Mouse (Mus musculus): ENCODE measurements at regions not wholly inside any gene's neighbourhood (a gene's known extent, or its start where the extent isn't known, plus 50 kb on each side); places are given as distances from the start of the nearest gene placed in this dataset.

DNA sequence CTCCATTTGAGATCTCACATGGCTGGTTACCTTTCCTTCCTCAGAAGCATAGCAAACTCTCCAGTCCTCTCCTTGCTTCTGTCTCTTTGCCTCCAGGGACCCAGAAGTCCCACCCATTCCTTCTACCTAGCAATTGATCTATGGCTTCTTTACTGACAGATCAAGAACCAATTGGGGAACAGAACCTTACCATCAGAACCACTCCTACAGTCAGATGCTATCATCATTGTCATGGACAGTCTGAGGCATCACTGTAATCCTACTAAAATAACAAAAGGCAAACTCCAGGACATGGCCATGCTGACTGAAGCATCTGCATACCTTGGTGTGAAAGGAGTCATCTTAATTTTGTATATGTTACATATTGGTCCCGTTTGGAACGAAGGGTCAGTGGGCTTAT lies 401.9 kb upstream of the Ubash3b start:
- Histone ChIP-seq H3K4me1 (replicated peaks; ENCODE audit: control insufficient read depth, insufficient read depth, low read length) (no peaks in the 10 kb centered on the region), H3K27me3 (ENCODE audit: control insufficient read depth, insufficient read depth, low read length) (no peaks in the 10 kb centered on the region), H3K36me3 (ENCODE audit: control insufficient read depth, insufficient read depth, low read length) (no peaks in the 10 kb centered on the region), H3K4me3 (ENCODE audit: control insufficient read depth, insufficient read depth, low read length) (no peak overlapping the region), H3K27ac (ENCODE audit: control insufficient read depth, insufficient read depth, low read length) (no peak overlapping the region)
- no peak for DNase-seq
- no peak for TF ChIP-seq POLR2A (IDR thresholded peaks at IDR 0.05; ENCODE audit: control insufficient read depth, extremely low read depth, insufficient read depth, low read length, poor library complexity)
- no peak for TF ChIP-seq CTCF (IDR thresholded peaks at IDR 0.05; ENCODE audit: borderline replicate concordance, control insufficient read depth, extremely low read depth, insufficient read depth, low read length, poor library complexity)
- 92% methylated on average over 2 of the region's 2 CpGs for WGBS

DNA sequence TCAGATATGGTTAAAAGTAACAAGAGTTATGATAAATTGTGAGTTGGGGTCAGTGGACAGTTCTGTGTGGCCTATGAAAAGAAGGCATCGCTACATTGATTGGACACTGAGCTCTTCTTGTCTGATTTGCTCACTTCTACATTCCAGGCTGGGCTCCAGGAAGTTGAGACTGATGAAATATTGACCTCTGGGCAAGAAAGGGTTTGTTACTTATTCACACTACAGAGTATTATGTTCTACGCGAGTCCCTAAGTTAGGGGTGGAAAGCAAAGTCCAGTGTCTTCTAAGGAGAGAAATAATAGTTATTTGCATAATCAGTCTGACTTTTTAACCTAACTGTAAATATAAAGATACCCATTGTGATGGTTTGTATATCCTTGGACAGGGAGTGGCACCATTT lies 397.0 kb upstream of the Ubash3b start:
- Histone ChIP-seq H3K4me1 (replicated peaks; ENCODE audit: control insufficient read depth, insufficient read depth, low read length) (no peaks in the 10 kb centered on the region), H3K36me3 (ENCODE audit: control insufficient read depth, insufficient read depth, low read length) (no peaks in the 10 kb centered on the region), H3K27ac (ENCODE audit: control insufficient read depth, insufficient read depth, low read length) (no peak overlapping the region), H3K4me3 (ENCODE audit: control insufficient read depth, insufficient read depth, low read length) (no peak overlapping the region), H3K27me3 (ENCODE audit: control insufficient read depth, insufficient read depth, low read length) (no peaks in the 10 kb centered on the region)
- TF ChIP-seq CTCF (IDR thresholded peaks at IDR 0.05; ENCODE audit: borderline replicate concordance, control insufficient read depth, extremely low read depth, insufficient read depth, low read length, poor library complexity): no peak
- no peak for TF ChIP-seq POLR2A (IDR thresholded peaks at IDR 0.05; ENCODE audit: control insufficient read depth, extremely low read depth, insufficient read depth, low read length, poor library complexity)
- over 99% methylated on average over 3 of the region's 3 CpGs for WGBS
- DNase-seq: no peak

GRCm38 (mm10) chr9:41556888-41557287 lies 395.4 kb upstream of the Ubash3b start:
- DNase-seq: no peak
- 90% methylated on average over 4 of the region's 4 CpGs for WGBS
- Histone ChIP-seq H3K27ac (ENCODE audit: control insufficient read depth, insufficient read depth, low read length) (no peak overlapping the region), H3K4me3 (ENCODE audit: control insufficient read depth, insufficient read depth, low read length) (no peak overlapping the region), H3K36me3 (ENCODE audit: control insufficient read depth, insufficient read depth, low read length) (no peaks in the 10 kb centered on the region), H3K27me3 (ENCODE audit: control insufficient read depth, insufficient read depth, low read length) (no peaks in the 10 kb centered on the region), H3K4me1 (replicated peaks; ENCODE audit: control insufficient read depth, insufficient read depth, low read length) (no peaks in the 10 kb centered on the region)
- TF ChIP-seq POLR2A (IDR thresholded peaks at IDR 0.05; ENCODE audit: control insufficient read depth, extremely low read depth, insufficient read depth, low read length, poor library complexity) (no peak), CTCF (IDR thresholded peaks at IDR 0.05; ENCODE audit: borderline replicate concordance, control insufficient read depth, extremely low read depth, insufficient read depth, low read length, poor library complexity) (no peak)

DNA sequence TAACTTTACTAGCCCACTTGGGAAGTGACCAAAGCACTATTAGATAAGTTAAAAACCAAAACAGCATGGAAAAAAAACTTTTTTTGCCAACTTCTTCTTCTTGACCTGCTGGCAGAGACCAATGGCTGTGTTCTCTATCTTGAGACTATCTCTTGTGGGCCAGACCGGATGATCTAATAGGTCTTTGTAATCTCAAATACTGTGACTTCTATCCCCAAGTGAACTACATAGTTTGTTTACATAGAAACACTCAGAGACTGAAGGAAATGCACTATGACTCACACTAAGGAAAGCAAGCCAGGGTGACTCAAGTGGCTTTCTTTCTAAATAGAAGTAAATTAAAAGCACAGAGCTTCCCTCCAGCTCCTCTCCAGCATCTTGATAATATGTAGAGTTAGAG lies 384.3 kb upstream of the Ubash3b start:
- Histone ChIP-seq H3K27me3 (ENCODE audit: control insufficient read depth, insufficient read depth, low read length) (no peaks in the 10 kb centered on the region), H3K36me3 (ENCODE audit: control insufficient read depth, insufficient read depth, low read length) (no peaks in the 10 kb centered on the region), H3K4me3 (ENCODE audit: control insufficient read depth, insufficient read depth, low read length) (no peak overlapping the region), H3K27ac (ENCODE audit: control insufficient read depth, insufficient read depth, low read length) (no peak overlapping the region), H3K4me1 (replicated peaks; ENCODE audit: control insufficient read depth, insufficient read depth, low read length) (no peaks in the 10 kb centered on the region)
- 80% methylated on average over 1 of the region's 1 CpGs for WGBS
- TF ChIP-seq CTCF (IDR thresholded peaks at IDR 0.05; ENCODE audit: borderline replicate concordance, control insufficient read depth, extremely low read depth, insufficient read depth, low read length, poor library complexity) (no peak), POLR2A (IDR thresholded peaks at IDR 0.05; ENCODE audit: control insufficient read depth, extremely low read depth, insufficient read depth, low read length, poor library complexity) (no peak)
- DNase-seq: no peak

DNA sequence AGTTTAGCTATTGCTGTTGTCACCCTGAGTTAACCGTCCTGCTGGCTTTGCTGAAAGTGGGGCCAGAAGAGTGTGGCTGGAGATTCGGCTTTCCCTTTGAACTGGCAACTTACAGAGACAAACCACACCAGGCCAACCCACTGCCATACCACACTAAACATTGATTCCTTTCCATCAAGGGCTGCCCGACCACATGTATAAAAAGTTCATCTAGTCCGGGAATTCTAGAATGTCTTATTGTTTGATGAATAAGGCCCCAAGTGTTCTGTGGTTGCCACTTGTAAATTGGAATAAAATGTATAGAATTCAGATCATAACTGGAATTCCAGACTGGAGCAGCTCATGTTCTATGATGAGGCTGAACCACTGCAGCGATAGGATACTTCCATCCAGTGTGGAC lies 381.0 kb upstream of the Ubash3b start:
- Histone ChIP-seq H3K27me3 (ENCODE audit: control insufficient read depth, insufficient read depth, low read length) (no peaks in the 10 kb centered on the region), H3K4me1 (replicated peaks; ENCODE audit: control insufficient read depth, insufficient read depth, low read length) (no peaks in the 10 kb centered on the region), H3K27ac (ENCODE audit: control insufficient read depth, insufficient read depth, low read length) (no peak overlapping the region), H3K36me3 (ENCODE audit: control insufficient read depth, insufficient read depth, low read length) (no peaks in the 10 kb centered on the region), H3K4me3 (ENCODE audit: control insufficient read depth, insufficient read depth, low read length) (no peak overlapping the region)
- no peak for DNase-seq
- WGBS: 88% methylated on average over 5 of the region's 5 CpGs
- TF ChIP-seq POLR2A (IDR thresholded peaks at IDR 0.05; ENCODE audit: control insufficient read depth, extremely low read depth, insufficient read depth, low read length, poor library complexity) (no peak), CTCF (IDR thresholded peaks at IDR 0.05; ENCODE audit: borderline replicate concordance, control insufficient read depth, extremely low read depth, insufficient read depth, low read length, poor library complexity) (no peak)

DNA sequence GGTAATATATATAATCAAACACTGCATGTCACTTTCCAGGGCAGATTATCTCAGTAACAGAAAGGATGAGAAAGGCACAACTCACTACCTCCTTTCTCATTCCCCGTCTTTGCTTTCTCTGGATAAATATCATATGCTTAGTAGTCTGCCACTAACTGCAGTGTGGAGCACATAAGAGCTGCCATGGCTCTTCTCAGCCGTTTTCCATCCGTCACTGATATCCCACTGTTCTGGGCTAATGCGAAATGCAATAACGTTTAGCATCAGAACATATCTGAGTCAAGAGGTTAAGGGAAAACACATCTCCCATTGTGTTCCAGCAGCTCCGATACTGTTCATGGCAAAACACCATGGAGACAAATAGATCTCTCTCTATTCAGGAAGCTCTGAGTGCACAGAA lies 379.8 kb upstream of the Ubash3b start:
- WGBS: 93% methylated on average over 6 of the region's 6 CpGs
- no peak for DNase-seq
- no peaks in the 10 kb centered on the region for H3K27me3 ChIP-seq (ENCODE audit: control insufficient read depth, insufficient read depth, low read length)
- H3K36me3 ChIP-seq (ENCODE audit: control insufficient read depth, insufficient read depth, low read length): no peaks in the 10 kb centered on the region
- H3K4me3 ChIP-seq (ENCODE audit: control insufficient read depth, insufficient read depth, low read length): no peak overlapping the region
- no peaks in the 10 kb centered on the region for H3K4me1 ChIP-seq (replicated peaks; ENCODE audit: control insufficient read depth, insufficient read depth, low read length)
- TF ChIP-seq POLR2A (IDR thresholded peaks at IDR 0.05; ENCODE audit: control insufficient read depth, extremely low read depth, insufficient read depth, low read length, poor library complexity) (no peak), CTCF (IDR thresholded peaks at IDR 0.05; ENCODE audit: borderline replicate concordance, control insufficient read depth, extremely low read depth, insufficient read depth, low read length, poor library complexity) (no peak)
- no peak overlapping the region for H3K27ac ChIP-seq (ENCODE audit: control insufficient read depth, insufficient read depth, low read length)

GRCm38 (mm10) chr9:41532786-41533185 lies 371.3 kb upstream of the Ubash3b start:
- Histone ChIP-seq H3K4me1 (replicated peaks; ENCODE audit: control insufficient read depth, insufficient read depth, low read length) (no peaks in the 10 kb centered on the region), H3K36me3 (ENCODE audit: control insufficient read depth, insufficient read depth, low read length) (no peaks in the 10 kb centered on the region), H3K27ac (ENCODE audit: control insufficient read depth, insufficient read depth, low read length) (no peak overlapping the region), H3K27me3 (ENCODE audit: control insufficient read depth, insufficient read depth, low read length) (no peaks in the 10 kb centered on the region), H3K4me3 (ENCODE audit: control insufficient read depth, insufficient read depth, low read length) (no peak overlapping the region)
- WGBS: 34% methylated on average over 3 of the region's 3 CpGs
- DNase-seq: no peak
- TF ChIP-seq CTCF (IDR thresholded peaks at IDR 0.05; ENCODE audit: borderline replicate concordance, control insufficient read depth, extremely low read depth, insufficient read depth, low read length, poor library complexity) (no peak), POLR2A (IDR thresholded peaks at IDR 0.05; ENCODE audit: control insufficient read depth, extremely low read depth, insufficient read depth, low read length, poor library complexity) (no peak)
